14 mouse cellular contexts compared by ENCODE assay signal in the genomic region with DNA sequence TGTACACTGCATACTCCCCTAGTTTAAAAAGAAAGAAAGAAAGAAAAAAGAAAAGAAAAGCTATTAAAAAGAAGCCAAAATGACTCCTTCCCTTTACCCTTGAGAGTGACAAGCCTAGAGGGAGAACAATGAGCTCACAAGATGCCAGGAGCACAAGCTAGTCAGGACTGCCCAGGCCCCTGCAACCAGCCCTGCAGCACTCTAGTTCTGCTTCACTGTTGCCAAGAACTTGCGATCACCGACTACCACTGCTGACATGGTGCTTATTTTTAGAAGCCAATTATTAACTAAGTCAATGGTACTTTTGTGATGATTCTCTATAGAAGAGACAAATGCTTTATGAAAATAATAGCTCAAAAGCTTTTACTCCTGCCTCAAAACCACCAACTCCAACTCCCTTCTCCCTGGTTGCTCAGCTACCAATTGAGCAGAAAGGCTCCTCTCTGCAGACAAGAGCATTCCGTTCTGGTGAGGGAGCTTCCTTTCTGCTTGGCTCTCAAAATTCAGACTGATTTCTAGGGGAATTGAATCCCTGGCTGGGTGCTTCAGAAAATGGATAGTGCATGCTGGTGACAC. TPM values are rescaled to one million over a fixed set of nuclear protein-coding genes. Genes with fewer than 3 reads are reported as not detected.
DNase-seq lines count a peak whose midpoint lies in the region; ATAC-seq and TF ChIP-seq lines count a peak whose summit lies in the region.
"Had no signal": no experiment of that assay in that cellular context is flagged by ENCODE, and none has a peak within 500 bp of the region (broad histone marks: within the 10 kb centered on the region; RNA-seq: fewer than 3 reads in every experiment).

No protein-coding gene starts in this region.

- no peak overlapping the region for H3K4me2 ChIP-seq in heart, embryonic 12.5 days
- H3K4me2 ChIP-seq in embryonic facial prominence, embryonic 15.5 days (replicated peaks) = no peak overlapping the region
- H3K4me2 ChIP-seq: limb, embryonic 12.5 days; liver, embryonic 15.5 days had no signal

- TF ChIP-seq CTCF in layer of hippocampus, adult 2 months (conservative IDR thresholded peaks at IDR 0.05) = no peak

- H3K27ac ChIP-seq in heart, embryonic 12.5 days (ENCODE audit: poor library complexity, severe bottlenecking) = no peak overlapping the region
- H3K27ac ChIP-seq in layer of hippocampus, adult 2 months = peak overlapping the region; percentile 91
- 0 out of 2 replicates have a peak overlapping the region, but pooled peaks have one; percentile 36 for H3K27ac ChIP-seq in embryonic facial prominence, embryonic 15.5 days (replicated peaks)
- H3K27ac ChIP-seq: limb, embryonic 12.5 days; liver, embryonic 15.5 days; midbrain, embryonic 10.5 days had no signal

- H3K4me1 ChIP-seq in heart, embryonic 12.5 days (replicated peaks) = 0 out of 2 replicates have a peak, but pooled peaks cover 5% of the 10 kb centered on the region
- H3K4me1 ChIP-seq in embryonic facial prominence, embryonic 15.5 days = no peaks in the 10 kb centered on the region
- H3K4me1 ChIP-seq: limb, embryonic 12.5 days; midbrain, embryonic 10.5 days had no signal

- H3K9ac ChIP-seq in heart, embryonic 12.5 days = no peak overlapping the region
- no peak overlapping the region for H3K9ac ChIP-seq in embryonic facial prominence, embryonic 15.5 days
- H3K9ac ChIP-seq: limb, embryonic 12.5 days; liver, embryonic 15.5 days had no signal

- peak; percentile 9 to 21 for DNase-seq in heart, adult 9 months (ENCODE audit: low spot score in 2 of 2)
- DNase-seq in layer of hippocampus, adult 2 months (ENCODE audit: low spot score in 2 of 2) = no peak
- DNase-seq in layer of hippocampus, postnatal 14 days (ENCODE audit: low spot score in 2 of 2) = no peak
- peak; percentile 19 for DNase-seq in kidney, postnatal 10 days
- DNase-seq in thymus, postnatal 14 days = no peak
- DNase-seq: cerebellum, adult 11-12 months; lung, postnatal 14 days; right cerebral cortex, postnatal 14 days had no signal

- no peak overlapping the region for H3K4me3 ChIP-seq in heart, embryonic 12.5 days
- no peak overlapping the region for H3K4me3 ChIP-seq in layer of hippocampus, adult 2 months
- H3K4me3 ChIP-seq in embryonic facial prominence, embryonic 15.5 days (replicated peaks) = no peak overlapping the region
- H3K4me3 ChIP-seq: limb, embryonic 12.5 days; liver, embryonic 15.5 days; midbrain, embryonic 10.5 days; myocyte had no signal

- ATAC-seq in heart, embryonic 12.5 days (ENCODE audit: insufficient number of reproducible peaks, low FRiP score) = no peak
- no peak for ATAC-seq in embryonic facial prominence, embryonic 15.5 days (ENCODE audit: insufficient number of reproducible peaks, low FRiP score, low TSS enrichment, low read depth)

- no peaks in the 10 kb centered on the region for H3K27me3 ChIP-seq in heart, embryonic 12.5 days (replicated peaks)
- H3K27me3 ChIP-seq in embryonic facial prominence, embryonic 15.5 days = no peaks in the 10 kb centered on the region
- H3K27me3 ChIP-seq: limb, embryonic 12.5 days; liver, embryonic 15.5 days had no signal

- 64% methylated on average over 3 of the region's 3 CpGs for WGBS in heart, embryonic 12.5 days
- WGBS in embryonic facial prominence, embryonic 15.5 days = 56% methylated on average over 3 of the region's 3 CpGs

- H3K36me3 ChIP-seq in heart, embryonic 12.5 days = peaks cover 75% of the 10 kb centered on the region
- H3K36me3 ChIP-seq in embryonic facial prominence, embryonic 15.5 days = peaks cover 46% of the 10 kb centered on the region

- no peaks in the 10 kb centered on the region for H3K9me3 ChIP-seq in heart, embryonic 12.5 days (replicated peaks)
- H3K9me3 ChIP-seq in embryonic facial prominence, embryonic 15.5 days (replicated peaks) = no peaks in the 10 kb centered on the region
- H3K9me3 ChIP-seq: limb, embryonic 12.5 days; liver, embryonic 15.5 days; midbrain, embryonic 10.5 days had no signal

RNA-seq across cellular contexts. Expression of a gene that starts 27.4 kb away (rescaled TPM):
- polyA plus RNA-seq in heart, embryonic 12.5 days (2016; fragmentation: Nextera tagmentation; extraction: Ambion mirVana) = 2.7 and 2.8 TPM in 2 replicates
- total RNA-seq in layer of hippocampus, adult 2 months (2021) = 1 to 10 TPM; 2.8 to 2.9 TPM
- 1 to 10 TPM; 3.2 to 4.3 TPM for total RNA-seq in layer of hippocampus, postnatal 14 days (2021)
- 2.1 and 3.2 TPM in 2 replicates for polyA plus RNA-seq in embryonic facial prominence, embryonic 15.5 days (2015; fragmentation: Nextera tagmentation; extraction: Ambion mirVana)

RNA-seq across cellular contexts. Expression of a gene that starts 28.5 kb away (rescaled TPM):
- 21.9 and 23.0 TPM in 2 replicates for polyA plus RNA-seq in heart, embryonic 12.5 days (2016; fragmentation: Nextera tagmentation; extraction: Ambion mirVana)
- 10 to 100 TPM; 15.0 to 19.6 TPM for total RNA-seq in layer of hippocampus, adult 2 months (2021)
- total RNA-seq in layer of hippocampus, postnatal 14 days (2021) = 10 to 100 TPM; 14.6 to 19.3 TPM
- polyA plus RNA-seq in embryonic facial prominence, embryonic 15.5 days (2015; fragmentation: Nextera tagmentation; extraction: Ambion mirVana) = 30.2 and 35.3 TPM in 2 replicates

RNA-seq across cellular contexts. Expression of a gene that starts 34.4 kb away (rescaled TPM):
- 801 and 832 TPM in 2 replicates for polyA plus RNA-seq in heart, embryonic 12.5 days (2016; fragmentation: Nextera tagmentation; extraction: Ambion mirVana)
- total RNA-seq in layer of hippocampus, adult 2 months (2021) = 100 to 1,000 TPM; 607 to 624 TPM
- total RNA-seq in layer of hippocampus, postnatal 14 days (2021) = 100 to 1,000 TPM; 513 to 558 TPM
- polyA plus RNA-seq in embryonic facial prominence, embryonic 15.5 days (2015; fragmentation: Nextera tagmentation; extraction: Ambion mirVana) = 1,153 and 1,206 TPM in 2 replicates

RNA-seq across cellular contexts. Expression of a gene that starts 34.7 kb away (rescaled TPM):
- 28.0 and 28.6 TPM in 2 replicates for polyA plus RNA-seq in heart, embryonic 12.5 days (2016; fragmentation: Nextera tagmentation; extraction: Ambion mirVana)
- total RNA-seq in layer of hippocampus, adult 2 months (2021) = 1 to 10 TPM; 2.6 to 4.8 TPM
- total RNA-seq in layer of hippocampus, postnatal 14 days (2021) = 1 to 10 TPM; 4.8 to 6.2 TPM
- polyA plus RNA-seq in embryonic facial prominence, embryonic 15.5 days (2015; fragmentation: Nextera tagmentation; extraction: Ambion mirVana) = 16.3 and 19.5 TPM in 2 replicates

RNA-seq across cellular contexts. Expression of a gene that starts 45.8 kb away (rescaled TPM):
- polyA plus RNA-seq in heart, embryonic 12.5 days (2016; fragmentation: Nextera tagmentation; extraction: Ambion mirVana) = 99.7 and 100 TPM in 2 replicates
- 100 to 1,000 TPM; 329 to 346 TPM for total RNA-seq in layer of hippocampus, adult 2 months (2021)
- 100 to 1,000 TPM; 192 to 203 TPM for total RNA-seq in layer of hippocampus, postnatal 14 days (2021)
- polyA plus RNA-seq in embryonic facial prominence, embryonic 15.5 days (2015; fragmentation: Nextera tagmentation; extraction: Ambion mirVana) = 99.5 and 100 TPM in 2 replicates

Comparison
In these comparisons a context has a peak if more than half of its experiments do, and no peak if none do; other contexts are left out.
1. DNase-seq: peak in heart, adult 9 months (2 of 2) and kidney, postnatal 10 days (single experiment); none in layer of hippocampus, adult 2 months (0 of 2), layer of hippocampus, postnatal 14 days (0 of 2) and thymus, postnatal 14 days (single experiment).